Mouse (Mus musculus) cortical plate, adult 2 months (tissue): ENCODE results near the gene Pfdn4.

Source experiments
- CTCF ChIP-seq: fragments of 200-500 bp; IDR thresholded peaks from 2 replicates; pipeline ENCODE4 v1.5.1; 2011; ENCODE audit warnings: mild to moderate bottlenecking, control low read depth, low read length; ENCODE audit not compliant: insufficient read depth; ENCODE audit errors: extremely low read depth
- POLR2A ChIP-seq: fragments of 200-500 bp; IDR thresholded peaks from 2 replicates; pipeline ENCODE4 v1.6.1; 2011; ENCODE audit warnings: mild to moderate bottlenecking, low read length, control low read depth; ENCODE audit not compliant: insufficient read depth; ENCODE audit errors: extremely low read depth

DNA sequence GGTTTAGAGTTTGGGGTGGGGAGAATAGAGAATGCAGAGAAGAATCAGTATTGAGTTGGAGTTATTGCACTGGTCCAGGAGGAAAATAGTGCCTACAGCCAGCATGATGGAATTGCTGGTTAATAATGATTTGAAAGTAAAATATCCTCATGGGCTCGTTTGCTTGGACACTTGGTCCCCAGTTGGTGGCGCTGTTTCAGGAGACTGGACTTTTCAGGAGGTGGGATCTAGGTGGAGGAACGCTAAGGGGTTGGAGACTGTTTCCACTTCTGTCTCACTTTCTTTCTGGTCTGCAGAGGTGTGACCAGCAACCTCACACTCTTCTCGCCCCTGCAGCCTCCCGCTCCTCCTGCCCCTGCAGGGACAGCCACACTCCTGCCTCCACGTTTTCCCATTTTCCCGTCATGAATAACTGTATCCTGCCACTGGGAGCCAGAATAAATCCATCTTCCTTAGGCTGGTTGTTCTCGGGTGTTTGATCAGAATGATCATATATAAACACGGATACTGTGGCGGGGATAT is 14.1 kb upstream of the Pfdn4 start:
- TF ChIP-seq CTCF: no peak
- TF ChIP-seq POLR2A: no peak
